Mouse (Mus musculus) liver (tissue): ENCODE measurements around the gene Tmem235.

ENCODE experiments used
- DNase-seq: peaks from one replicate; pipeline ENCODE4 v3.0.0-alpha.2; 2020; ENCODE audit warnings: mixed read lengths

The Tmem235 gene

DNA sequence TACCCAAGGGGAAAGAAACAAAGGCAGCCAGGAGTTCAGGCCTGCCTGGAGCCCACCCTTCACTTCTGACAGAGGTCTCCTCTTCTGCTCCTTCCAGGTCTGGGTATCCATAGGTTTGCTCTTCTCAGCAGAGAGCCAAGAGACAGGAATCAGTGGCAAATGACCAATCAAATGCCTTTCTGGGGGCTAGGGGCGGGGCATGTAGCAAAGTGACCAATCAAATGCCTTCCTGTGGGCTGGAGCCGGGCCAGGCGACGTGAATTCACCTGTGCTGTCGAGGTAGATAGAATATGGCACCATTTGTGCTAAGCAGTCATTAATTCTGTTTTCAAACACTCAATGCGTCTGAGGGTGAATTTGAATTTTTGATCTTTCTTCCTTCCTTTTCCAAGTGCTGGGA, 31.6 kb downstream of the Tmem235 start:
- DNase-seq: peak; percentile 38

DNA sequence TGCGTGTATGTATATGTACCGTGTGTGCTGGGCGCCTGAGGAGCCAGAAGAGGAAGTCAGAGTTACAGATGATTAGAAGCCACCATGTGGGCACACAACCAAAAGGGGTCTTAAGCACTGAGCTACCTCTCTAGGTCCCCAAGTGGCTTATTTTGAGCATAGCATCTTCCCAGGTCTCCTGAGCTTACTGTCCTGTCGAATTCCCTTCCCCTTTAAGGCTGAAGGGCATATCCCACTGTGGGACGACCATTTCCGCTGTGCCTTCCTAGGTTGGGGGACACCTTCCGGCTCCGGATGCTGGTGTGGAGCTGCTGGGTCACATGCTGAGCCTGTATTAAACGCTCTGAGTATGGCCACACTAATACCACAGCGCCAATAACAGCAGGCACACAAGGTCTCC, 34.1 kb downstream of the Tmem235 start:
- no peak for DNase-seq

DNA sequence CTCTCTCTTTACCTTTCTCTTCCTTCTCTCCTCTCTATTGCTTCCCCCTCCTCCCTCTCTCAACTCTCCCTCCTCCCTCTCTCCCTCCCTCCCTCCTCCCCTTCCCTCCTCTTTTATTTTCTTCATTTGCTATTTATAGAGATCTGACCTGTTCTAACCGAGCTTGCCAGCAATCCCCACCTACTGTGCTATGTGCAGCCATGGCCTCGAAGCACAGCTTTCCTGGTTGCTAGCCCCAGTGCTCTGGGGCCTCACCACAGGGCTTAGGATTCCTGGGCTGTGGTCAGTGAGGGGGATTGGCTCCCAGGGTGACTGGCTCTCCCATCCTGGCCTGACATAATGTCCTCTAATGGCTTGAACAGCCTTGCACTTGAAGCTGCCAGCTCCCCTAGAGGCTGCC, 36.0 kb downstream of the Tmem235 start:
- DNase-seq: no peak

DNA sequence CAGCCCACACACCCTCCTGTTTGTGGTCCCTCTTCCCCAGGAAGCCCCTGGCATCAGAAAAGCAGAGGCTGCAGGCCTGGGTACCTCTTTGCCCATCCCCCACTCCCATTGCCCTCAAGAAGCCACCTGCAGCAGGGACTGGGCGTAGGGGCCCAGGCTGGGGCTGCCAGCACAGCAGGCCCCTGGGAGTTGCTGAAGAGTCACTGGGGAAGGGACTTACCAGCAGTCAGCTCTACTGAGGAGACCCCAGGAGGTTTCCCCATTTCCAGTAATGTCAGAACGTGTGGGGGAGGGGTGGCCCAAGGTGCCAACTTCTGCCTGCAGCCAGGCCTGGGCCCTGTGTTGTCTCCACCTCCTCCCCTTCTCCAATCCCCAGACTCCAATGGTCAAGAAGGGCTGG, 41.7 kb downstream of the Tmem235 start:
- no peak for DNase-seq

DNA sequence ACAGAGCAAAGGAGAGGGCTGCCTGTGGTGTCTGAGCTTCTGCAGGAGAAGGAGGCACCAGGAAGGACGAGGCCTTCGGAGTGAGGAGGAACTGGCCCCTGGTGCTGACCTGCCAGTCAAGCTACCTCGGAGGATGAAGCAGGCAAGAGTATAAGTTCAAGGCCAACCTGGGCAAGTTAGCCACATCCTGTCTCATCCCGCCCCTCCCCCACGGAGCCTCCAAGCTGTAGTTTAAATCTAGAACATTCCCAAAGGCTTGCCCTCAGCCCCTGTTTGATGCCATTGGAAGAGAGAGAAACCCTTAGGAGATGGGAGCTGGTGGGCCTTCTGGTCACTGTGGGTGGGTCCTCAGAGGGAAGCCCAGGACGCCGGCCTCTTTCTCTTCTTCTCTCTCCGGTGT, 43.9 kb downstream of the Tmem235 start:
- no peak for DNase-seq

DNA sequence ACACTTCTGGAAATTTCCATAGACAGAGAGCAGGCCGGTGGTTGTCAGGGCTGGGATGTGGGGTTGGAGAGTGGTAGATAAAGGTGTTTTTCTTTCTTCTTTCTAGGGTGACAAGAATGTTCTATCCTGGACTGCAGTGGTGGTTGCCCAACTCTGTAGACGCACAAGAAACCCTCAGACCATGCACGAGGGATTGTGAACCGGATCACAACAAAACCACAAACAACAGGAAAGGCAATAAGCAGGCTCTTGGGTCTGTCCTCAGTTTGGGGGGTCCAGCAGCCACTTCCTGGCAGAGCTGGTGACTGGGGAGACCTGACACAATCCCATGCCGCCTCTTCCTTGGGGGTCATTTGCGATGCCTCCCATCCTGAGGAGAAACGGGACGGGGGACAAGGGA, 48.8 kb downstream of the Tmem235 start:
- DNase-seq: no peak

DNA sequence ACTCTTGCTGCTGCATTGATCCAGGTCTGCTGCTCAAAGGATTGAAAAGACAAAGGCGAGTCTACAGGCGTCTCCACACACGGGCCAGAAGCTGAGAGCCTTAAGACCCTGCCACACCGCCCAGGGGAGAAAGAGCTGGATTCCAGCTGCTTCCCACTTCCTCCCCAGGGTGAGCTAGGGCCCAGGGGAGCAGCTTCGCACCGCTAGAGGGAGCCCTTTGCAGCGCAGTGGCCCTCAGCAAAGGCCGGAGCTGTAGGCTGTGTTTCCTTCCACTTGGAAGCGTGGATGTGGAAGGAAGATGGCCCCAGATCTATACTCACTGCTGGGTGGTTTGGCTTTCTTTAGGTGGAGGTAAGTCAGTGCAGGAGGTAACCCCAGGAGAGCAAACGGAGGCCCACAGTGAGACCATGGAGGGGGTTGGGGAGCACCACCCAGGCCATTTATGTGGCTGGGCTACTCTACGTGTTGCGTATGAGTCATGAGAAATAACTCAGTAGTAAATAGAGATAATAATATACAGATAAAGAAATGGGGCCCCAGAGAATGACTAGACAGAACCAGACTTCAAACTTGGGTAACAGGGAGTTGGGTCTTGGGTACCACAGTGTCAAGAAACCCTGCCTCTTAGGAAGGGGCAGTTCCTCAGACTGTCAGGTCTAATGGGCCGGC, 52.3 kb downstream of the Tmem235 start:
- peak; percentile 87 for DNase-seq

DNA sequence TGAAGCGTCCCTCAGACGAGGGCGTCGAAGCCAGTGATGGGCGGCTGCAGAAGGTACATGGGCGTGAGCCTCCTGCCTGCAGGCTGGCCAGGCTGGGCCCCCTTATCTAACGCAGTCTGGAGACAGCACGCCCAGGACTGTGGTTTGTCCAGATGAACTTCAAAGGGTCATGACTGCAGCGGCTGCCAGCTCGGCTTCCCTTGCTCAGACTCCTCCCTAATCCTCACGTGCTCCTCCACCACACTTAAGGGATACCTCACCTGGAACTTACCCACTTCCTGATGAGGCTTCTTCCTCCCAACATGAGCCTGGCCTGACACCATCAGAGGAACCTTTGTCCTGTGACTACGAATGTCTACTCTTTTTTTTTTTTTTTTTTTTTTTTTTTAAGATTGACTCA, 54.0 kb downstream of the Tmem235 start:
- peak; percentile 90 for DNase-seq
